Mouse (Mus musculus): ENCODE measurements at regions not wholly inside any gene's neighbourhood (a gene's known extent, or its start where the extent isn't known, plus 50 kb on each side); places are given as distances from the start of the nearest gene placed in this dataset.

- H3K4me3 ChIP-seq (ENCODE audit: low read depth, low read length) = no peak overlapping the region
- H3K4me1 ChIP-seq (ENCODE audit: control insufficient read depth, insufficient read depth, low read length) = no peaks in the 10 kb centered on the region
- no peak for ATAC-seq (ENCODE audit: low FRiP score)
- H3K9me3 ChIP-seq (ENCODE audit: control insufficient read depth, low read length) = no peaks in the 10 kb centered on the region
- WGBS = 73% methylated on average over 2 of the region's 2 CpGs
- H3K4me2 ChIP-seq = no peak overlapping the region
- DNase-seq (ENCODE audit: low spot score, missing footprints) = no peak
- no peak overlapping the region for H3K27ac ChIP-seq (ENCODE audit: low read depth, low read length)
- H3K27me3 ChIP-seq (ENCODE audit: control insufficient read depth, insufficient read depth, low read length) = no peaks in the 10 kb centered on the region
- no peaks in the 10 kb centered on the region for H3K36me3 ChIP-seq (ENCODE audit: control insufficient read depth, insufficient read depth, low read length)
- no peak overlapping the region for H3K9ac ChIP-seq (ENCODE audit: low read length)
Observed at GRCm38 (mm10) chr13:90340647-90341160, 251.3 kb upstream of the Xrcc4 start.

GRCm38 (mm10) chr13:90337591-90337990, 248.2 kb upstream of the Xrcc4 start:
- no peak for ATAC-seq (ENCODE audit: low FRiP score)
- no peaks in the 10 kb centered on the region for H3K36me3 ChIP-seq (ENCODE audit: control insufficient read depth, insufficient read depth, low read length)
- DNase-seq (ENCODE audit: low spot score, missing footprints) = no peak
- no peaks in the 10 kb centered on the region for H3K27me3 ChIP-seq (ENCODE audit: control insufficient read depth, insufficient read depth, low read length)
- no peak overlapping the region for H3K9ac ChIP-seq (ENCODE audit: low read length)
- no peak overlapping the region for H3K27ac ChIP-seq (ENCODE audit: low read depth, low read length)
- 88% methylated on average over 1 of the region's 1 CpGs for WGBS
- no peaks in the 10 kb centered on the region for H3K4me1 ChIP-seq (ENCODE audit: control insufficient read depth, insufficient read depth, low read length)
- no peak overlapping the region for H3K4me3 ChIP-seq (ENCODE audit: low read depth, low read length)
- H3K9me3 ChIP-seq (ENCODE audit: control insufficient read depth, low read length) = no peaks in the 10 kb centered on the region
- H3K4me2 ChIP-seq = no peak overlapping the region

- ATAC-seq (ENCODE audit: low FRiP score) = no peak
- H3K9me3 ChIP-seq (ENCODE audit: control insufficient read depth, low read length) = no peaks in the 10 kb centered on the region
- no peak overlapping the region for H3K9ac ChIP-seq (ENCODE audit: low read length)
- no peak overlapping the region for H3K4me2 ChIP-seq
- 36% methylated on average over 3 of the region's 3 CpGs for WGBS
- DNase-seq (ENCODE audit: low spot score, missing footprints) = no peak
- no peak overlapping the region for H3K27ac ChIP-seq (ENCODE audit: low read depth, low read length)
- no peak overlapping the region for H3K4me3 ChIP-seq (ENCODE audit: low read depth, low read length)
- no peaks in the 10 kb centered on the region for H3K36me3 ChIP-seq (ENCODE audit: control insufficient read depth, insufficient read depth, low read length)
- H3K4me1 ChIP-seq (ENCODE audit: control insufficient read depth, insufficient read depth, low read length) = no peaks in the 10 kb centered on the region
- H3K27me3 ChIP-seq (ENCODE audit: control insufficient read depth, insufficient read depth, low read length) = no peaks in the 10 kb centered on the region
Observed at GRCm38 (mm10) chr13:90335741-90336037, 246.3 kb upstream of the Xrcc4 start.

GRCm38 (mm10) chr13:90334934-90335740, 245.7 kb upstream of the Xrcc4 start:
- H3K4me2 ChIP-seq = no peak overlapping the region
- DNase-seq (ENCODE audit: low spot score, missing footprints) (no peak), ATAC-seq (ENCODE audit: low FRiP score) (no peak)
- WGBS = 65% methylated on average over 6 of the region's 6 CpGs
- H3K4me3 ChIP-seq (ENCODE audit: low read depth, low read length) = no peak overlapping the region
- H3K4me1 ChIP-seq (ENCODE audit: control insufficient read depth, insufficient read depth, low read length) = no peaks in the 10 kb centered on the region
- no peaks in the 10 kb centered on the region for H3K27me3 ChIP-seq (ENCODE audit: control insufficient read depth, insufficient read depth, low read length)
- H3K9me3 ChIP-seq (ENCODE audit: control insufficient read depth, low read length) = no peaks in the 10 kb centered on the region
- H3K9ac ChIP-seq (ENCODE audit: low read length) = no peak overlapping the region
- no peak overlapping the region for H3K27ac ChIP-seq (ENCODE audit: low read depth, low read length)
- no peaks in the 10 kb centered on the region for H3K36me3 ChIP-seq (ENCODE audit: control insufficient read depth, insufficient read depth, low read length)

- DNase-seq (ENCODE audit: low spot score, missing footprints) = no peak
- H3K27me3 ChIP-seq (ENCODE audit: control insufficient read depth, insufficient read depth, low read length) = no peaks in the 10 kb centered on the region
Observed at GRCm38 (mm10) chr13:90334286-90334685, 244.9 kb upstream of the Xrcc4 start.

GRCm38 (mm10) chr13:90325226-90325625, 235.8 kb upstream of the Xrcc4 start:
- ATAC-seq (ENCODE audit: low FRiP score) = no peak
- Histone ChIP-seq H3K4me3 (ENCODE audit: low read depth, low read length) (no peak overlapping the region), H3K27ac (ENCODE audit: low read depth, low read length) (no peak overlapping the region), H3K4me1 (ENCODE audit: control insufficient read depth, insufficient read depth, low read length) (no peaks in the 10 kb centered on the region), H3K4me2 (no peak overlapping the region), H3K9me3 (ENCODE audit: control insufficient read depth, low read length) (no peaks in the 10 kb centered on the region), H3K27me3 (ENCODE audit: control insufficient read depth, insufficient read depth, low read length) (no peaks in the 10 kb centered on the region), H3K9ac (ENCODE audit: low read length) (no peak overlapping the region), H3K36me3 (ENCODE audit: control insufficient read depth, insufficient read depth, low read length) (no peaks in the 10 kb centered on the region)
- 87% methylated on average over 3 of the region's 3 CpGs for WGBS
- no peak for DNase-seq (ENCODE audit: low spot score, missing footprints)

More at GRCm38 (mm10) chr13:90334286-90334685, 244.9 kb upstream of the Xrcc4 start:
- H3K36me3 ChIP-seq (ENCODE audit: control insufficient read depth, insufficient read depth, low read length) = no peaks in the 10 kb centered on the region
- H3K9ac ChIP-seq (ENCODE audit: low read length) = no peak overlapping the region
- no peaks in the 10 kb centered on the region for H3K4me1 ChIP-seq (ENCODE audit: control insufficient read depth, insufficient read depth, low read length)
- no peak for ATAC-seq (ENCODE audit: low FRiP score)
- H3K27ac ChIP-seq (ENCODE audit: low read depth, low read length) = no peak overlapping the region
- H3K4me2 ChIP-seq = no peak overlapping the region
- no peak overlapping the region for H3K4me3 ChIP-seq (ENCODE audit: low read depth, low read length)
- no peaks in the 10 kb centered on the region for H3K9me3 ChIP-seq (ENCODE audit: control insufficient read depth, low read length)

GRCm38 (mm10) chr13:90313209-90313978, 224.0 kb upstream of the Xrcc4 start:
- no peak for DNase-seq (ENCODE audit: low spot score, missing footprints)
- WGBS = 87% methylated on average over 9 of the region's 9 CpGs
- Histone ChIP-seq H3K9ac (ENCODE audit: low read length) (no peak overlapping the region), H3K4me1 (ENCODE audit: control insufficient read depth, insufficient read depth, low read length) (no peaks in the 10 kb centered on the region), H3K27ac (ENCODE audit: low read depth, low read length) (no peak overlapping the region), H3K9me3 (ENCODE audit: control insufficient read depth, low read length) (no peaks in the 10 kb centered on the region), H3K27me3 (ENCODE audit: control insufficient read depth, insufficient read depth, low read length) (no peaks in the 10 kb centered on the region), H3K4me3 (ENCODE audit: low read depth, low read length) (no peak overlapping the region), H3K36me3 (ENCODE audit: control insufficient read depth, insufficient read depth, low read length) (no peaks in the 10 kb centered on the region), H3K4me2 (no peak overlapping the region)
- ATAC-seq (ENCODE audit: low FRiP score) = no peak

- ATAC-seq (ENCODE audit: low FRiP score) (no peak), DNase-seq (ENCODE audit: low spot score, missing footprints) (no peak)
- no peaks in the 10 kb centered on the region for H3K9me3 ChIP-seq (ENCODE audit: control insufficient read depth, low read length)
- H3K36me3 ChIP-seq (ENCODE audit: control insufficient read depth, insufficient read depth, low read length) = no peaks in the 10 kb centered on the region
- H3K27ac ChIP-seq (ENCODE audit: low read depth, low read length) = no peak overlapping the region
- no peak overlapping the region for H3K4me3 ChIP-seq (ENCODE audit: low read depth, low read length)
- no peaks in the 10 kb centered on the region for H3K27me3 ChIP-seq (ENCODE audit: control insufficient read depth, insufficient read depth, low read length)
- no peaks in the 10 kb centered on the region for H3K4me1 ChIP-seq (ENCODE audit: control insufficient read depth, insufficient read depth, low read length)
- no peak overlapping the region for H3K9ac ChIP-seq (ENCODE audit: low read length)
- H3K4me2 ChIP-seq = no peak overlapping the region
Observed at GRCm38 (mm10) chr13:90310482-90310881, 221.1 kb upstream of the Xrcc4 start.

- DNase-seq (ENCODE audit: low spot score, missing footprints) = no peak
- 90% methylated on average over 3 of the region's 3 CpGs for WGBS
- H3K27ac ChIP-seq (ENCODE audit: low read depth, low read length) = no peak overlapping the region
Observed at GRCm38 (mm10) chr13:90300481-90300880, 211.1 kb upstream of the Xrcc4 start.

More at GRCm38 (mm10) chr13:90300481-90300880, 211.1 kb upstream of the Xrcc4 start:
- Histone ChIP-seq H3K4me2 (no peak overlapping the region), H3K9ac (ENCODE audit: low read length) (no peak overlapping the region), H3K4me1 (ENCODE audit: control insufficient read depth, insufficient read depth, low read length) (no peaks in the 10 kb centered on the region), H3K36me3 (ENCODE audit: control insufficient read depth, insufficient read depth, low read length) (no peaks in the 10 kb centered on the region), H3K9me3 (ENCODE audit: control insufficient read depth, low read length) (no peaks in the 10 kb centered on the region), H3K4me3 (ENCODE audit: low read depth, low read length) (no peak overlapping the region), H3K27me3 (ENCODE audit: control insufficient read depth, insufficient read depth, low read length) (no peaks in the 10 kb centered on the region)
- no peak for ATAC-seq (ENCODE audit: low FRiP score)

All from midbrain, embryonic 11.5 days (tissue).